Mouse (Mus musculus) Patski (cell line): Measurements from ENCODE around the gene Gna14. TPM values are rescaled to one million over a fixed set of nuclear protein-coding genes. Genes with fewer than 3 reads are reported as not detected.
A peak's percentile ranks its signal among the peaks of the same experiment; 100 is the strongest.

Source experiments
- ATAC-seq: fragments of 100-300 bp; one replicate; pipeline ENCODE4 v1.8.0; 2021
- CTCF ChIA-PET: fragments of 350-600 bp; sonication (Branson Sonifier 250); formaldehyde crosslinking; loops from one replicate; lab custom pipeline; 2022; ENCODE audit warnings: inconsistent platforms; lab: Charles Lee
- POLR2A ChIA-PET: fragments of 350-600 bp; sonication (Branson Sonifier 250); formaldehyde crosslinking; loops from one replicate; lab custom pipeline; 2022; ENCODE audit warnings: antibody characterized with exemption, inconsistent platforms; lab: Charles Lee
- DNase-seq: peaks from one replicate; pipeline ENCODE4 v3.0.0-alpha.2; 2011; ENCODE audit warnings: low read depth, low spot score
- H3K27me3 ChIP-seq: fragments of 371-371 bp; one replicate; pipeline ENCODE4 v1.5.1; 2021
- CTCF ChIP-seq: fragments of 100-300 bp; IDR thresholded peaks from one replicate; pipeline ENCODE4 v1.5.1; 2021
- in situ Hi-C: fragments of 300-500 bp; cut with MboI; formaldehyde crosslinking; loops from 3 replicates; pipeline ENCODE4 v1.11.1; 2018; ENCODE audit warnings: low pct_unique_long_range_greater_than_20kb, mixed read lengths
- polyA plus RNA-seq: library from polyadenylated mRNA; unstranded; gene quantifications from one replicate; pipeline ENCODE4 v1.2.3, GENCODE M21; 2021

The Gna14 gene
- polyA plus RNA-seq, 1 experiment from 2014 or later: 0.45 TPM

GRCm38 (mm10) chr19:16584546-16584945 lies 149.0 kb downstream of the Gna14 start:
- ATAC-seq: no peak
- in situ Hi-C loops: no loop called here
- CTCF ChIA-PET: interaction anchor here (0.6 to 1.7 kb wide), 12 partner anchors 9 to 533 kb away, joined by 3 to 5 read pairs (median 3); no protein-coding TSS in a partner anchor

GRCm38 (mm10) chr19:16585379-16585778 lies 149.8 kb downstream of the Gna14 start:
- in situ Hi-C loops: no loop called here
- ChIA-PET POLR2A (interaction anchor here (0.7 kb wide), 1 partner anchor 15 kb away, joined by 3 read pairs; no protein-coding TSS in a partner anchor), CTCF (interaction anchor here (0.6 to 1.7 kb wide), 13 partner anchors 10 to 534 kb away, joined by 3 to 5 read pairs (median 3); no protein-coding TSS in a partner anchor)
- DNase-seq (peak; percentile 68), ATAC-seq (peak; percentile 84)
- no peaks in the 10 kb centered on the region for H3K27me3 ChIP-seq
- peak; percentile 83 for TF ChIP-seq CTCF

More at GRCm38 (mm10) chr19:16584546-16584945, 149.0 kb downstream of the Gna14 start:
- H3K27me3 ChIP-seq: no peaks in the 10 kb centered on the region
- POLR2A ChIA-PET: interaction anchor here (0.7 kb wide), 1 partner anchor 15 kb away, joined by 3 read pairs; no protein-coding TSS in a partner anchor
- DNase-seq: no peak
- TF ChIP-seq CTCF: no peak

- no peaks in the 10 kb centered on the region for H3K27me3 ChIP-seq
- ATAC-seq: peak; percentile 26
- peak; percentile 28 for DNase-seq
- in situ Hi-C loops: no loop called here
- no peak for TF ChIP-seq CTCF
- ChIA-PET POLR2A (no interaction called here), CTCF (interaction anchor here (1.0 to 1.3 kb wide), 2 partner anchors 17 to 530 kb away, joined by 3 to 5 read pairs; no protein-coding TSS in a partner anchor)
Measured at GRCm38 (mm10) chr19:16593256-16593974, 157.9 kb downstream of the Gna14 start.

- no peak for ATAC-seq
- in situ Hi-C loops: no loop called here
- POLR2A ChIA-PET: no interaction called here
- TF ChIP-seq CTCF: no peak
- CTCF ChIA-PET: interaction anchor here (1.0 to 1.3 kb wide), 2 partner anchors 17 to 530 kb away, joined by 3 to 5 read pairs; no protein-coding TSS in a partner anchor
- no peaks in the 10 kb centered on the region for H3K27me3 ChIP-seq
- no peak for DNase-seq
Measured at GRCm38 (mm10) chr19:16593975-16594317, 158.4 kb downstream of the Gna14 start.

GRCm38 (mm10) chr19:16597216-16597615 lies 161.7 kb downstream of the Gna14 start:
- no peaks in the 10 kb centered on the region for H3K27me3 ChIP-seq
- TF ChIP-seq CTCF: no peak
- ChIA-PET CTCF (interaction anchor here (1.3 to 2.0 kb wide), 2 partner anchors 233 to 239 kb away, joined by 3 to 6 read pairs; no protein-coding TSS in a partner anchor), POLR2A (interaction anchor here (0.6 kb wide), 1 partner anchor 212 kb away, joined by 3 read pairs; no protein-coding TSS in a partner anchor)
- ATAC-seq (no peak), DNase-seq (no peak)
- in situ Hi-C loops: loop anchor here (5.0 kb wide), 2 partner anchors 235 to 535 kb away; no protein-coding TSS in a partner anchor

- ATAC-seq: peak; percentile 24
- H3K27me3 ChIP-seq: no peaks in the 10 kb centered on the region
- no peak for DNase-seq
- in situ Hi-C loops: loop anchor here (5.0 kb wide), 2 partner anchors 236 to 536 kb away; no protein-coding TSS in a partner anchor
- TF ChIP-seq CTCF: no peak
- POLR2A ChIA-PET: interaction anchor here (1.2 kb wide), 1 partner anchor 339 kb away, joined by 3 read pairs; no protein-coding TSS in a partner anchor
- CTCF ChIA-PET: interaction anchor here (0.9 to 2.5 kb wide), 15 partner anchors 11 to 554 kb away, joined by 3 to 10 read pairs (median 4); no protein-coding TSS in a partner anchor
Measured at GRCm38 (mm10) chr19:16598653-16599297, 163.2 kb downstream of the Gna14 start.

- in situ Hi-C loops: loop anchor here (5.0 kb wide), 2 partner anchors 237 to 537 kb away; no protein-coding TSS in a partner anchor
- peak; percentile 86 for ATAC-seq
Measured at GRCm38 (mm10) chr19:16599298-16599970, 163.9 kb downstream of the Gna14 start.

GRCm38 (mm10) chr19:16602026-16602425 lies 166.5 kb downstream of the Gna14 start:
- no peak for TF ChIP-seq CTCF
- POLR2A ChIA-PET: no interaction called here
- DNase-seq: no peak
- no peak for ATAC-seq
- CTCF ChIA-PET: interaction anchor here (1.0 to 2.5 kb wide), 2 partner anchors 22 to 259 kb away, joined by 3 to 6 read pairs; no protein-coding TSS in a partner anchor
- in situ Hi-C loops: no loop called here
- no peaks in the 10 kb centered on the region for H3K27me3 ChIP-seq

More at GRCm38 (mm10) chr19:16599298-16599970, 163.9 kb downstream of the Gna14 start:
- ChIA-PET POLR2A (interaction anchor here (0.7 to 1.2 kb wide), 2 partner anchors 14 to 340 kb away, joined by 3 read pairs; no protein-coding TSS in a partner anchor), CTCF (interaction anchor here (0.7 to 2.5 kb wide), 19 partner anchors 10 to 554 kb away, joined by 3 to 13 read pairs (median 3); no protein-coding TSS in a partner anchor)
- peak; percentile 68 for DNase-seq
- TF ChIP-seq CTCF: peak; percentile 97
- no peaks in the 10 kb centered on the region for H3K27me3 ChIP-seq

GRCm38 (mm10) chr19:16607634-16608033 lies 172.1 kb downstream of the Gna14 start:
- ATAC-seq: no peak
- no peaks in the 10 kb centered on the region for H3K27me3 ChIP-seq
- POLR2A ChIA-PET: interaction anchor here (0.5 kb wide), 1 partner anchor 610 kb away, joined by 3 read pairs; no protein-coding TSS in a partner anchor
- in situ Hi-C loops: no loop called here
- CTCF ChIA-PET: interaction anchor here (1.5 kb wide), 1 partner anchor 60 kb away, joined by 3 read pairs; no protein-coding TSS in a partner anchor
- no peak for TF ChIP-seq CTCF
- DNase-seq: no peak
